Mouse (Mus musculus): ENCODE results near the gene Vps13c. TPM values are rescaled to one million over a fixed set of nuclear protein-coding genes. Genes with fewer than 3 reads are reported as not detected.

Vps13c gene
- polyA plus RNA-seq, 1 experiment from 2014 or later = 5.6 TPM

DNA sequence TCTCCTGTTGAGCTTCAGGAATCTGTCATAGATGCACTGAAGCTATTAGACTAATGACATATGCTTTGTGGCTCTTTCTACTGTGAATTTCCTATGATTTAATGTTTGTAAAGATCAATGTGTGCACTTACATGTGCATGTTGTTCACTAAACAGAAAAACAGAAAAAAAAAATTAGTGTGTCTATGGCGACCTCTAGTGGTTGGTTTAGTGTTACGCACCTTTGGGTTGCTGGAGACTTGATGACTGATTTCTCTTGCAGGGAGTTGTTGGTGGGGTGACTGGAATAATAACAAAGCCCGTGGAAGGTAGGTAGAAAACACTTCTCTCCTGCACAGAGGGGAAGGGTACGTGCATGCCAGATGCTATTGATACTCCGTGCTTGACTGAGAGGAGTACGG lies 133.3 kb downstream of the Vps13c start:
- H3K4me2 ChIP-seq = no peak overlapping the region
- H3K36me3 ChIP-seq = peaks cover 20% of the 10 kb centered on the region; the same call in 1 of the 2 replicates
- H3K4me1 ChIP-seq = no peaks in the 10 kb centered on the region
- H3K9me3 ChIP-seq = no peaks in the 10 kb centered on the region
- no peaks in the 10 kb centered on the region for H3K27me3 ChIP-seq
- no peak overlapping the region for H3K4me3 ChIP-seq
- no peak for ATAC-seq (ENCODE audit: borderline replicate concordance, extremely low read depth, low FRiP score, low TSS enrichment)
- H3K27ac ChIP-seq = no peak overlapping the region
- 35% methylated on average over 6 of the region's 6 CpGs for WGBS
- no peak overlapping the region for H3K9ac ChIP-seq

DNA sequence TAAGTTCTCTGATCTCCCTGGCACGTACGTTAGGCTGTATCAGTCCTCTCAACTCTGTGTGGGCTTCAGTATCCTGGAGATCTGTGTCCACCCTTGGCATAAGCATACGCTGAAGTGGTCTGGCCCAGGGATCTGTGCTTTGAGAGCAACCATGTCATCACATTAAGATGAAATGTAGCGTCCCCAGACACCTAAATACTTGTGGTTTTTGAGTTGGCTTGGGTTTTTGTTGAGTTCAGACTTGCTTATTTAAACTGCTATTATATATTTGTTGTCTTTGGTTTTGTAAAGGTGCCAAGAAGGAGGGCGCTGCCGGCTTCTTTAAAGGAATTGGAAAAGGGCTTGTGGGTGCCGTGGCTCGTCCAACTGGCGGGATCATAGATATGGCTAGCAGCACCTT lies 135.3 kb downstream of the Vps13c start:
- Histone ChIP-seq H3K4me1 (no peaks in the 10 kb centered on the region), H3K9me3 (no peaks in the 10 kb centered on the region), H3K27me3 (no peaks in the 10 kb centered on the region), H3K27ac (no peak overlapping the region), H3K4me3 (no peak overlapping the region), H3K9ac (no peak overlapping the region), H3K4me2 (no peak overlapping the region), H3K36me3 (peaks cover 20% of the 10 kb centered on the region; the same call in 1 of the 2 replicates)
- WGBS = 87% methylated on average over 9 of the region's 9 CpGs
- ATAC-seq (ENCODE audit: borderline replicate concordance, extremely low read depth, low FRiP score, low TSS enrichment) = no peak

- no peak overlapping the region for H3K4me3 ChIP-seq
- no peaks in the 10 kb centered on the region for H3K9me3 ChIP-seq
- no peak overlapping the region for H3K27ac ChIP-seq
- no peaks in the 10 kb centered on the region for H3K27me3 ChIP-seq
- H3K4me2 ChIP-seq = no peak overlapping the region
- H3K4me1 ChIP-seq = no peaks in the 10 kb centered on the region
- H3K9ac ChIP-seq = no peak overlapping the region
- WGBS = 93% methylated on average over 7 of the region's 7 CpGs
- no peak for ATAC-seq (ENCODE audit: borderline replicate concordance, extremely low read depth, low FRiP score, low TSS enrichment)
- H3K36me3 ChIP-seq = no peaks in the 10 kb centered on the region
Observed at GRCm38 (mm10) chr9:68006566-68006965, 166.4 kb downstream of the Vps13c start.

- no peaks in the 10 kb centered on the region for H3K36me3 ChIP-seq
- H3K4me1 ChIP-seq = no peaks in the 10 kb centered on the region
- H3K9ac ChIP-seq = no peak overlapping the region
- no peak overlapping the region for H3K27ac ChIP-seq
- no peaks in the 10 kb centered on the region for H3K9me3 ChIP-seq
- no peak overlapping the region for H3K4me3 ChIP-seq
- ATAC-seq (ENCODE audit: borderline replicate concordance, extremely low read depth, low FRiP score, low TSS enrichment) = no peak
- peaks cover 5% of the 10 kb centered on the region; the same call in 1 of the 2 replicates for H3K27me3 ChIP-seq
- 9% methylated on average over 11 of the region's 11 CpGs for WGBS
- H3K4me2 ChIP-seq = no peak overlapping the region
Observed at GRCm38 (mm10) chr9:68014991-68015396, 174.8 kb downstream of the Vps13c start.

DNA sequence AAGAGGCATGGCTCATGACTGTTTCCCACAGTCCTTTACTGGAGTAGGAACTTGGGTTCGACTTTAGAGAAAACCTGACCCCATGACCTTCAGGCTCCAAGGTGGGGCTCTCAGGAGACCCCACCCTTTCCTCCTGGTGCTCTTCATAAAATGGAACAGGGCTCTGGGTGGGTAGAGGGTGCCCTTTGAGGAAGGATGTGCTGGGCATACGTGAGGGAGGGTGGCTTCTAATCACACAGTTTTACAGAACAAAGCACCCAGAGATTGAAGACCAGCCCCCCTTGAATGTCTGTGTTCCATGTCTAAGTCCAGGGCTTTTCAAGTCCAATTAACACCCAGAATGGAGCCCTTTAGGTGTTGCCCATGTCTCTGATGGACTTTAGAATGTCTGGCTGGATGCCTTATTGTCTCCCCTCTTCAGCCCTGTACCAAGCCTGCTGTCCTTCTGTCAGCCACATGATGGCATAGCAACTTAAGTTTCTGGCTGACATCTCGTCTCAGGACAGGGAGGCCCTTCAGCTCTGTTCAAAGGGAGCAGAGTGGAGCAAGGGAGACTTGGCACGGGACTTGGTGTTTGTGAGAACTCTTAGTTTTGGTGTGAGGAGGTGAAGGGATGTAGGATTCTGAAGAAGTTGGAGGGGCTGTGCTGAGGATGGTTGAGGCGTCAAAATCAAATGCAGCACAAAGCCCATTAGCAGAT lies 176.2 kb downstream of the Vps13c start:
- no peak overlapping the region for H3K4me3 ChIP-seq
- H3K9ac ChIP-seq = no peak overlapping the region
- H3K4me2 ChIP-seq = no peak overlapping the region
- no peaks in the 10 kb centered on the region for H3K9me3 ChIP-seq
- H3K27me3 ChIP-seq = peaks cover 5% of the 10 kb centered on the region; the same call in 1 of the 2 replicates
- peak; percentile 72 for ATAC-seq (ENCODE audit: borderline replicate concordance, extremely low read depth, low FRiP score, low TSS enrichment)
- WGBS = 43% methylated on average over 5 of the region's 5 CpGs
- H3K36me3 ChIP-seq = no peaks in the 10 kb centered on the region
- no peak overlapping the region for H3K27ac ChIP-seq
- H3K4me1 ChIP-seq = no peaks in the 10 kb centered on the region

DNA sequence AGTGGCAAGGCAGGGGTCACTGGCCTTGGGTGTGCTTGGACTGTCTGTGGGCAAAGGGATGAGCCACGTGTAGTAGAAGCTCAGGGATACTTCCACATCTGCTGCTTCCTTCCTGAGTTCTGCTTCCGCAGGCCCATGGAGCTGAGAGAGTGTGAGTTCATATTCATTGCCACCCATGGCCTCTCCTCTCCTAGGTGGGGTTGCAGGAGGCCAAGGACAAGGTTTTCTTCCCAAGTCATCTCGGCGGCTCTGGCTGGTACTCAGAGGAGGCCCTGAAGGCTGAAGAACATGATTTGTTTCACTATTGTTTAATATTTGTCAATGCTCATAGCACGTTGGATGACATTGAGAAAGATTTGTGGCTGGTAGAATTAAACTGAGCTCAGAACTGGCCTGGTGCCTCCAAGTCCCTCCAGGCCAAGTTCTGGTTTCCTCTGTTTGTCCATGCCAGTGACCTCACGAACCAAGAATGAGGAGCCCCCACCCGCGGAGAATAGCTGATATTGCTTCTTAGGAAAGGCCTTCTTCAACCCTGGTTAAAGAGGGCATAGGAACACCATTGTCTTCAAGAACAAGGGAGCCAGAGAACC lies 180.7 kb downstream of the Vps13c start:
- Histone ChIP-seq H3K9ac (no peak overlapping the region), H3K4me1 (peaks cover 6% of the 10 kb centered on the region), H3K27me3 (peaks cover 3% of the 10 kb centered on the region; the same call in 1 of the 2 replicates), H3K27ac (no peak overlapping the region), H3K36me3 (no peaks in the 10 kb centered on the region), H3K9me3 (no peaks in the 10 kb centered on the region), H3K4me2 (no peak overlapping the region), H3K4me3 (no peak overlapping the region)
- WGBS = 56% methylated on average over 8 of the region's 8 CpGs
- ATAC-seq (ENCODE audit: borderline replicate concordance, extremely low read depth, low FRiP score, low TSS enrichment) = no peak

GRCm38 (mm10) chr9:68022311-68023043 lies 182.3 kb downstream of the Vps13c start:
- peaks cover 6% of the 10 kb centered on the region for H3K4me1 ChIP-seq
- no peaks in the 10 kb centered on the region for H3K27me3 ChIP-seq
- H3K4me3 ChIP-seq = no peak overlapping the region
- no peaks in the 10 kb centered on the region for H3K9me3 ChIP-seq
- no peak overlapping the region for H3K9ac ChIP-seq
- no peak overlapping the region for H3K4me2 ChIP-seq
- H3K27ac ChIP-seq = peak overlapping the region; percentile 22
- peak; percentile 45; the same call in 1 of the 2 replicates for ATAC-seq (ENCODE audit: borderline replicate concordance, extremely low read depth, low FRiP score, low TSS enrichment)
- H3K36me3 ChIP-seq = no peaks in the 10 kb centered on the region
- 52% methylated on average over 9 of the region's 9 CpGs for WGBS

- H3K4me2 ChIP-seq = no peak overlapping the region
- WGBS = 65% methylated on average over 4 of the region's 4 CpGs
- no peaks in the 10 kb centered on the region for H3K27me3 ChIP-seq
- H3K27ac ChIP-seq = no peak overlapping the region
- H3K36me3 ChIP-seq = no peaks in the 10 kb centered on the region
- no peak overlapping the region for H3K9ac ChIP-seq
- H3K4me1 ChIP-seq = no peaks in the 10 kb centered on the region
- ATAC-seq (ENCODE audit: borderline replicate concordance, extremely low read depth, low FRiP score, low TSS enrichment) = no peak
- H3K9me3 ChIP-seq = no peaks in the 10 kb centered on the region
- H3K4me3 ChIP-seq = no peak overlapping the region
Observed at GRCm38 (mm10) chr9:68028631-68029030, 188.4 kb downstream of the Vps13c start.

GRCm38 (mm10) chr9:68033771-68034170 lies 193.6 kb downstream of the Vps13c start:
- Histone ChIP-seq H3K4me3 (no peak overlapping the region), H3K4me1 (no peaks in the 10 kb centered on the region), H3K4me2 (no peak overlapping the region), H3K27ac (no peak overlapping the region), H3K9me3 (no peaks in the 10 kb centered on the region), H3K36me3 (no peaks in the 10 kb centered on the region), H3K27me3 (no peaks in the 10 kb centered on the region), H3K9ac (no peak overlapping the region)
- ATAC-seq (ENCODE audit: borderline replicate concordance, extremely low read depth, low FRiP score, low TSS enrichment) = no peak
- WGBS = 64% methylated on average over 5 of the region's 5 CpGs

Other genes with a start within 250 kb of the Vps13c start
- gene C2cd4b, start 81.0 kb upstream of the Vps13c start, polyA plus RNA-seq (2015; fragmentation: Nextera tagmentation; extraction: Ambion mirVana) = 0.95 and 1.6 TPM in 2 replicates
- gene C2cd4a, start 8.1 kb upstream of the Vps13c start, polyA plus RNA-seq (2015; fragmentation: Nextera tagmentation; extraction: Ambion mirVana) = 0.98 and 1.3 TPM in 2 replicates

Data from lung, embryonic 15.5 days (tissue).